Mouse (Mus musculus): ENCODE measurements around the gene Syde2. TPM values are rescaled to one million over a fixed set of nuclear protein-coding genes. Genes with fewer than 3 reads are reported as not detected.

Gene Syde2
- polyA plus RNA-seq, 1 experiment from 2014 or later, result 2.4 TPM

DNA sequence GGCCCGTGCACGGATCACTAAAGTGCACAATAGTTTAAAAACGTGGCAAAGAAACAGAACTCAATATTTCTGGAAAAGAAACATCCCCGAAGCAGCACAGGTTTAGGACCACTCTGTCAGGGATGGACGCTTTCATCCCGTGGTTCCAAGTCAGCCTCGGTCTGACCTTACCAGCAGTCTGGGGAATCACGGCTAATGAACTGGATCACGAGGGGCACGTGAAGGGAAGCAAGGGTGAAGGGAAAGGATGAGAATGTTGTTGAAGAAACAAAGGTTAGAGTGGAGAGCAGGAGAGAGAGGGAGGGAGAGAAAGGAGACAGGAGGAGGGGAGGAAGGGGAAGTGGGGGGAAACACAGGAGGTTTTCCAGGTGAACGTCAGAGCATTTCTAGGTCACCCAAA lies 58.4 kb downstream of the Syde2 start:
- H3K9ac ChIP-seq (ENCODE audit: low read depth, low read length), result no peak overlapping the region
- no peaks in the 10 kb centered on the region for H3K9me3 ChIP-seq (ENCODE audit: control insufficient read depth, low read length)
- ATAC-seq (ENCODE audit: low read depth) (no peak), DNase-seq (ENCODE audit: low spot score) (no peak)
- no peak overlapping the region for H3K27ac ChIP-seq (replicated peaks; ENCODE audit: low read depth, low read length)
- no peak overlapping the region for H3K4me2 ChIP-seq (ENCODE audit: low read depth, low read length)
- H3K27me3 ChIP-seq (replicated peaks; ENCODE audit: control insufficient read depth, insufficient read depth, low read length), result no peaks in the 10 kb centered on the region
- no peaks in the 10 kb centered on the region for H3K36me3 ChIP-seq (ENCODE audit: control insufficient read depth, insufficient read depth, low read length)
- H3K4me1 ChIP-seq (ENCODE audit: control insufficient read depth, insufficient read depth, low read length), result peaks cover 17% of the 10 kb centered on the region; the same call in 1 of the 2 replicates
- WGBS, result 82% methylated on average over 11 of the region's 11 CpGs
- H3K4me3 ChIP-seq (ENCODE audit: low read depth, low read length), result no peak overlapping the region

DNA sequence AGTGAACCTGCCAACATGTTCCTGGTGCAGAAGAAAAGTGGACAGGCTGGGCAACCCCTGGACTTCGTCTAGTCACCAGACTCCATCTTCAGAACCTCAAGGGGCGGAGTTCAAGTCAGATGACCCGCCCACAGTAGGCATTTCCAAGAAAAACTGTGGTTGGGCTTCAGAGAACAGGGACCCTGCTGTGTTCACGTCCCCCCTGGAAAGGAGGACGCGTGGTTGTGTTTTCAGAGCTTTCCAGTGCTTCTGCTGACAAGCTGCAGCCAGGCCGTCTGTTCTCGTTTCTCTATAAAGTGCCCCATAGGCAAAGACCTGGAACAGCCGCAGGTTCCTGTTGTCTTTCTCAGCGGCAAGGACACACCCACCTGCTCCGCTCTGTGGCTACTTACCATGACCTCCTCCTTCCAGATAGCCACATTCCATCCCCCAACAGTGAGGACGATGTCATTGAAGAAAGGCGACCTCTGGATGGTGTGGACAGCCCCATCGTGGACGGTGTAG lies 60.1 kb downstream of the Syde2 start:
- DNase-seq (ENCODE audit: low spot score), result peak; percentile 81
- peaks cover 24% of the 10 kb centered on the region for H3K4me1 ChIP-seq (ENCODE audit: control insufficient read depth, insufficient read depth, low read length)
- H3K36me3 ChIP-seq (ENCODE audit: control insufficient read depth, insufficient read depth, low read length), result no peaks in the 10 kb centered on the region
- no peak overlapping the region for H3K27ac ChIP-seq (replicated peaks; ENCODE audit: low read depth, low read length)
- H3K4me2 ChIP-seq (ENCODE audit: low read depth, low read length), result peak overlapping the region; percentile 7
- no peak overlapping the region for H3K9ac ChIP-seq (ENCODE audit: low read depth, low read length)
- ATAC-seq (ENCODE audit: low read depth), result peak; percentile 23; the same call in 1 of the 2 replicates
- WGBS, result 27% methylated on average over 15 of the region's 15 CpGs
- no peaks in the 10 kb centered on the region for H3K27me3 ChIP-seq (replicated peaks; ENCODE audit: control insufficient read depth, insufficient read depth, low read length)
- H3K9me3 ChIP-seq (ENCODE audit: control insufficient read depth, low read length), result no peaks in the 10 kb centered on the region
- no peak overlapping the region for H3K4me3 ChIP-seq (ENCODE audit: low read depth, low read length)

DNA sequence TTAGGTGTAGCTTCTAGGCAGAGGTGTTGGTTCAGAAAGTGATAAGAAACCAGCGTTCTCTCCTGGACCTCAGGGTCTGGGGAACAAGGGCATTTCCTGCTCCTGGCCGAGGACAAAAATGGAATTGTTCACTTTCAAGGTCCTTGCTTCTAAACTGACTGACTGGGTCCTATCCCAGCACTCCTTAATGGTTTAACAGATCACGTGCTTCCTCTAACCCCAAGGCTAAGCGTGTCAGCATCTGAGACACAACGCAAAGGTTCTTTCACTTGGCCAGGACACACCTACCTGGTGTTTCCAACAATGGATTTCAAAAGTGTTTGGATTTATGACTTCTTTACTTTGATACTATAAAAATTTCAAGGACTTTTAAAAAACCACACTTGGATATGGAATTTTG lies 62.3 kb downstream of the Syde2 start:
- ATAC-seq (ENCODE audit: low read depth) (no peak), DNase-seq (ENCODE audit: low spot score) (no peak)
- no peaks in the 10 kb centered on the region for H3K27me3 ChIP-seq (replicated peaks; ENCODE audit: control insufficient read depth, insufficient read depth, low read length)
- no peaks in the 10 kb centered on the region for H3K9me3 ChIP-seq (ENCODE audit: control insufficient read depth, low read length)
- WGBS, result 76% methylated on average over 5 of the region's 5 CpGs
- no peaks in the 10 kb centered on the region for H3K36me3 ChIP-seq (ENCODE audit: control insufficient read depth, insufficient read depth, low read length)
- no peak overlapping the region for H3K9ac ChIP-seq (ENCODE audit: low read depth, low read length)
- no peak overlapping the region for H3K4me3 ChIP-seq (ENCODE audit: low read depth, low read length)
- peaks cover 19% of the 10 kb centered on the region for H3K4me1 ChIP-seq (ENCODE audit: control insufficient read depth, insufficient read depth, low read length)
- H3K4me2 ChIP-seq (ENCODE audit: low read depth, low read length), result no peak overlapping the region
- no peak overlapping the region for H3K27ac ChIP-seq (replicated peaks; ENCODE audit: low read depth, low read length)

DNA sequence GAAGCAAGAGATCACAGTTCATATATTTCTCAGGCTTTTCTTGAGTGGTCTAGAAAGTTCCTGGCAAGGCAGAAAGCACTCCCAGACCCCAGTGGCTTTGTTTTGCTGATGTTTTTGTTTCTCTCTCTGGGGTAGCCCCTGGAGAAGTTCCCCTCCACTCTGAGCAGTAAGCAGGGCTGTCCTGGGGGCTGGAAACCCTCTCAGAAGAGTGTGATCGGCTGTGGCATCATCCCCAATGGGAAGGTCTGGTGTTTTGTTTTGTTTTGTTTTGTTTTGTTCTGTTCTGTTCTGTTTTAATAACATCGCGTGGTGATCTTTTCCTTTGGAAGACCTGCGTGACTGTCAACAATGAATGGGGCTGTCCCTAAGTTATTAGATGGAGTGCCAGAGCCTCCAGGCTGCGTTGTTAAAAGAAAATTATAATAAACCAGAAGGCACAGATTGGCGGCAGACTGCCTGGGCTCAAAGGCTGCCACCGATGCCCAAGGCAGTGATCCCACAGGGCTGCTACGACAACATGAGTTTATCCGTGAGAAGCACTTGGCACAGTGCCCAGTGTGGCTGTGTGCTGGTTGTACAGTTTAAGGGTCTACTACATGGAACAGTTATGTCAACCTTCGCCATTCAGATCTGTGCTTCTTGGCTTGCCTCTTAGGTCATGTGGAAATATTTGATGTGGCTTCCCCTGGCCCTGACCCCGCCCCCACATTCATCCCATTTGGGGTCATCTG lies 63.8 kb downstream of the Syde2 start:
- H3K9ac ChIP-seq (ENCODE audit: low read depth, low read length), result no peak overlapping the region
- 33% methylated on average over 11 of the region's 11 CpGs for WGBS
- peak overlapping the region; percentile 4; the same call in 1 of the 2 replicates for H3K4me2 ChIP-seq (ENCODE audit: low read depth, low read length)
- H3K27me3 ChIP-seq (replicated peaks; ENCODE audit: control insufficient read depth, insufficient read depth, low read length), result no peaks in the 10 kb centered on the region
- H3K4me1 ChIP-seq (ENCODE audit: control insufficient read depth, insufficient read depth, low read length), result peaks cover 16% of the 10 kb centered on the region
- no peak overlapping the region for H3K4me3 ChIP-seq (ENCODE audit: low read depth, low read length)
- no peaks in the 10 kb centered on the region for H3K9me3 ChIP-seq (ENCODE audit: control insufficient read depth, low read length)
- no peaks in the 10 kb centered on the region for H3K36me3 ChIP-seq (ENCODE audit: control insufficient read depth, insufficient read depth, low read length)
- H3K27ac ChIP-seq (replicated peaks; ENCODE audit: low read depth, low read length), result no peak overlapping the region
- ATAC-seq (ENCODE audit: low read depth) (peak; percentile 69), DNase-seq (ENCODE audit: low spot score) (peak; percentile 88)

DNA sequence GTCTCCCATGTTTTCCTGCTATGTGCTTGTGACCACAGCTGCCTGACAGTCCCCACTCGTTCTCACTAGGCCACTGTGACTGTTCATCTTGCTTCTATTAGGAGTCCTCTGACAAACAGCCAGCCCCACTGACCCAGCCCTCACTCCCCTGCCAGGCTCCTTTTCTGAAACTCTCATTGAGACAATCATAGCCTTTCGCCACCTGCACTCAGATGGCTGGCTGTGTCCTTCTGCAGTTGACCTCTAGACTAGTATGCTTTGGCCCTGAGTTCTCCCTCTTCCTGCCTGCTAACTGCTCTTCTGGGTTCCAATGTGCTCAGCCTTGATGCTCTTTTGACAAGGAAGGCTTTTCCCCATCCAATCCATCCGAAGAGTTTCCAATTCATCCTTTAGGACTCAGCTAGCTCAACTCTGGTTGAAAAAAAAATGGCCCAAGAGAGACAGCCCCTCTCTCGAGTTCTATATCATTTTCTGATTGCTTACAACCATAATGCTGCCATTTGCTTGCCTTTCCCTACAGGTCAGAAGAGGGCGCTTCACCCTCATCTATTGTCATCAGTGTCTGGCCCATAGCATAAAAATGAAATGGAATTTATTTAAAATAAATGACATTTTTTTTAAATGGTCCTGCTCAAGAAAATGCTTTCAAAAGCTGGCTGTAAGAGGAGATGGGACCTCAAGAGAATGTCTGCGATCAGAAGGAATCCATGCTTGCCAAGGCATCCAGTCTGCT lies 65.6 kb downstream of the Syde2 start:
- peaks cover 6% of the 10 kb centered on the region; the same call in 1 of the 2 replicates for H3K4me1 ChIP-seq (ENCODE audit: control insufficient read depth, insufficient read depth, low read length)
- no peak for ATAC-seq (ENCODE audit: low read depth)
- no peak overlapping the region for H3K9ac ChIP-seq (ENCODE audit: low read depth, low read length)
- 66% methylated on average over 6 of the region's 6 CpGs for WGBS
- H3K4me2 ChIP-seq (ENCODE audit: low read depth, low read length), result no peak overlapping the region
- DNase-seq (ENCODE audit: low spot score), result no peak
- H3K36me3 ChIP-seq (ENCODE audit: control insufficient read depth, insufficient read depth, low read length), result no peaks in the 10 kb centered on the region
- no peaks in the 10 kb centered on the region for H3K27me3 ChIP-seq (replicated peaks; ENCODE audit: control insufficient read depth, insufficient read depth, low read length)
- no peaks in the 10 kb centered on the region for H3K9me3 ChIP-seq (ENCODE audit: control insufficient read depth, low read length)
- no peak overlapping the region for H3K27ac ChIP-seq (replicated peaks; ENCODE audit: low read depth, low read length)
- no peak overlapping the region for H3K4me3 ChIP-seq (ENCODE audit: low read depth, low read length)

DNA sequence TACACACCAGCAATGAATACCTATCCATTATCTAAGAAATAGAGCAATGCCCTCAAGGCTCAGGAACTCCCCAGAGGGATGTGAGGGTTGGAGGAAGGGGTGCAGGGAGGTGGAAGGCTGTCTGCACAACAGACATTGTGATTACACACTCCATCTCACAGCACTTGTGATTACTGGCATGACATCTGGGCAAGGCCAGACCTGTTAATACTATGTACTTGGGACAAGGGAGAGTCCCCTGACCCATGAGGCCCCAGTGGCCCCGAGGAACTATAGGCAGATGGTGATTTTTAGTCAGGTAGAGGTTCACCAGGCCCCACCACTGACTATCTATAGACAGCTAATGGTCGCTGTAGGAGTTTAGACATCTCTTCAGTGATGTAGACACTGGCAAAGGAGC lies 66.2 kb downstream of the Syde2 start:
- no peak overlapping the region for H3K4me2 ChIP-seq (ENCODE audit: low read depth, low read length)
- ATAC-seq (ENCODE audit: low read depth), result no peak
- H3K4me1 ChIP-seq (ENCODE audit: control insufficient read depth, insufficient read depth, low read length), result peaks cover 6% of the 10 kb centered on the region; the same call in 1 of the 2 replicates
- H3K27ac ChIP-seq (replicated peaks; ENCODE audit: low read depth, low read length), result no peak overlapping the region
- DNase-seq (ENCODE audit: low spot score), result no peak
- 66% methylated on average over 2 of the region's 2 CpGs for WGBS
- H3K36me3 ChIP-seq (ENCODE audit: control insufficient read depth, insufficient read depth, low read length), result no peaks in the 10 kb centered on the region
- no peaks in the 10 kb centered on the region for H3K9me3 ChIP-seq (ENCODE audit: control insufficient read depth, low read length)
- H3K9ac ChIP-seq (ENCODE audit: low read depth, low read length), result no peak overlapping the region
- no peak overlapping the region for H3K4me3 ChIP-seq (ENCODE audit: low read depth, low read length)
- no peaks in the 10 kb centered on the region for H3K27me3 ChIP-seq (replicated peaks; ENCODE audit: control insufficient read depth, insufficient read depth, low read length)

DNA sequence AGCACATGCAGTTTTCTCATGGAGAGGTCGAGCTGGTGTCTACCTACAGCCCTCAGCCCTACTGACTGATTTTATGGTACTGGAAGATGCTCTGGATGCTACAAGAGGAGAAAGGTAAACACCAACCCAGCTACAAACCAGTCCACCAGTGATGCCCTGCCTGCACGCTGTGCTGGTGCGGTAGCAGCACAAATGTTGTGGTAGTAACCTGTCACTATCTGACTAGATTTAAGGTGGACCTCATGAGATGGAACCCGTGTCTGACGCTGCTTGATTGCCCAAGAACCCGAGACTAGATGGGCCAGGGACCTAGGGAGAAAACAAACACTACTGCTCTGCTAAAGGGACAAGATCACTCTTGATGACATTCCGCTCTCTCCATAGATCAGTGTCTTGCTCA lies 69.5 kb downstream of the Syde2 start:
- no peak for ATAC-seq (ENCODE audit: low read depth)
- H3K9me3 ChIP-seq (ENCODE audit: control insufficient read depth, low read length), result no peaks in the 10 kb centered on the region
- no peaks in the 10 kb centered on the region; the same call in 1 of the 2 replicates for H3K4me1 ChIP-seq (ENCODE audit: control insufficient read depth, insufficient read depth, low read length)
- no peak overlapping the region for H3K4me2 ChIP-seq (ENCODE audit: low read depth, low read length)
- H3K27ac ChIP-seq (replicated peaks; ENCODE audit: low read depth, low read length), result no peak overlapping the region
- WGBS, result 74% methylated on average over 7 of the region's 7 CpGs
- H3K9ac ChIP-seq (ENCODE audit: low read depth, low read length), result no peak overlapping the region
- no peak overlapping the region for H3K4me3 ChIP-seq (ENCODE audit: low read depth, low read length)
- H3K36me3 ChIP-seq (ENCODE audit: control insufficient read depth, insufficient read depth, low read length), result no peaks in the 10 kb centered on the region
- DNase-seq (ENCODE audit: low spot score), result no peak
- no peaks in the 10 kb centered on the region for H3K27me3 ChIP-seq (replicated peaks; ENCODE audit: control insufficient read depth, insufficient read depth, low read length)

DNA sequence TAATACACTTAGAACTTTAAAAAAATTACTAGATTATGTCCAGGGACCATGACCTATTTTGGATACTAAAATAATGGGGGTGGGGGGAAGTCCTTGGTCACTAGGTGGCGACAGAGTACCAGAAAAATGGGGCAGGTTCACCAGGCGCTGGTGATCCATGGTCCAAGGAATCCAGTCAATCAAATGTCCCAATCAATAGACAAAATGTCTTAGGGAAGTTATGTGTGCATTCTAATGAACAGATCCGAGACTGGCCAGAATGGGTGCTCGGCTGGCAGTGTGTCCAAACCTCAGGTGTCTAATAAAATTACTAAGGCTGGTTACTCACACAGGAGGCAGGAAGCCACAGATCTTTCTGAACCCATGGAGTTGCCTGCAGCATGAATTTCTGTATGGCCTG lies 70.6 kb downstream of the Syde2 start:
- no peaks in the 10 kb centered on the region for H3K36me3 ChIP-seq (ENCODE audit: control insufficient read depth, insufficient read depth, low read length)
- H3K9me3 ChIP-seq (ENCODE audit: control insufficient read depth, low read length), result no peaks in the 10 kb centered on the region
- H3K4me1 ChIP-seq (ENCODE audit: control insufficient read depth, insufficient read depth, low read length), result no peaks in the 10 kb centered on the region; the same call in 1 of the 2 replicates
- H3K4me2 ChIP-seq (ENCODE audit: low read depth, low read length), result no peak overlapping the region
- H3K27me3 ChIP-seq (replicated peaks; ENCODE audit: control insufficient read depth, insufficient read depth, low read length), result no peaks in the 10 kb centered on the region
- peak; percentile 53 for DNase-seq (ENCODE audit: low spot score)
- no peak overlapping the region for H3K4me3 ChIP-seq (ENCODE audit: low read depth, low read length)
- no peak for ATAC-seq (ENCODE audit: low read depth)
- H3K27ac ChIP-seq (replicated peaks; ENCODE audit: low read depth, low read length), result no peak overlapping the region
- no peak overlapping the region for H3K9ac ChIP-seq (ENCODE audit: low read depth, low read length)
- WGBS, result 16% methylated on average over 4 of the region's 4 CpGs

All from embryonic facial prominence, embryonic 14.5 days (tissue).